Mouse (Mus musculus) intestine, embryonic 15.5 days (tissue): ENCODE data around the gene Alg3. TPM values are rescaled to one million over a fixed set of nuclear protein-coding genes. Genes with fewer than 3 reads are reported as not detected.

Experiments used
- ATAC-seq: fragments of 200-750 bp; cut with Nextera tagmentation; 2 replicates; pipeline ENCODE4 v1.8.0; 2017; ENCODE audit warnings: moderate TSS enrichment, moderate library complexity
- H3K27ac ChIP-seq: fragments of 300-500 bp; sonication (generic); 2 replicates; pipeline ENCODE4 v1.5.1; 2015; ENCODE audit warnings: mild to moderate bottlenecking, inconsistent platforms
- H3K27me3 ChIP-seq: fragments of 300-500 bp; sonication (generic); replicated peaks from 2 replicates; pipeline ENCODE4 v1.6.1; 2015; ENCODE audit warnings: inconsistent platforms
- H3K36me3 ChIP-seq: fragments of 300-500 bp; sonication (generic); 2 replicates; pipeline ENCODE4 v1.6.1; 2015; ENCODE audit warnings: inconsistent platforms
- H3K4me1 ChIP-seq: fragments of 300-500 bp; sonication (generic); replicated peaks from 2 replicates; pipeline ENCODE4 v1.6.1; 2015; ENCODE audit warnings: inconsistent platforms
- H3K4me2 ChIP-seq: fragments of 300-500 bp; sonication (generic); replicated peaks from 2 replicates; pipeline ENCODE4 v1.6.1; 2015; ENCODE audit warnings: mild to moderate bottlenecking, inconsistent platforms
- H3K4me3 ChIP-seq: fragments of 300-500 bp; sonication (generic); replicated peaks from 2 replicates; pipeline ENCODE4 v1.5.1; 2015; ENCODE audit warnings: inconsistent platforms
- H3K9ac ChIP-seq: fragments of 300-500 bp; sonication (generic); 2 replicates; pipeline ENCODE4 v1.6.1; 2015; ENCODE audit warnings: inconsistent platforms
- H3K9me3 ChIP-seq: fragments of 300-500 bp; sonication (generic); 2 replicates; pipeline ENCODE4 v1.6.1; 2016; ENCODE audit warnings: inconsistent platforms
- WGBS: fragments of 180-500 bp; shearing (Covaris S2); methylation state at CpG from one replicate; pipeline ENCODE4 v1.1.7; 2015; 5-methylcytosine and 5-hydroxymethylcytosine counted together
- polyA plus RNA-seq: library from polyadenylated mRNA; unstranded; fragments of >200 nt; fragmentation: Nextera tagmentation; extraction: Ambion mirVana; gene quantifications from 2 replicates; pipeline ENCODE4 v1.2.1, GENCODE M21; 2015

Gene Alg3
- polyA plus RNA-seq, 1 experiment from 2014 or later: 40.1 TPM

GRCm38 (mm10) chr16:20623211-20623610, 11.7 kb upstream of the Alg3 start:
- H3K36me3 ChIP-seq: no peaks in the 10 kb centered on the region
- no peaks in the 10 kb centered on the region for H3K9me3 ChIP-seq
- no peak for ATAC-seq
- no peak overlapping the region for H3K9ac ChIP-seq
- H3K27me3 ChIP-seq: peaks cover 24% of the 10 kb centered on the region
- 54% methylated on average over 2 of the region's 2 CpGs for WGBS
- H3K4me2 ChIP-seq: no peak overlapping the region
- no peak overlapping the region for H3K4me3 ChIP-seq
- no peak overlapping the region for H3K27ac ChIP-seq
- H3K4me1 ChIP-seq: peaks cover 24% of the 10 kb centered on the region

- peak; percentile 77 for ATAC-seq
- WGBS: under 1% methylated on average over 37 of the region's 37 CpGs
- H3K4me1 ChIP-seq: peaks cover 24% of the 10 kb centered on the region
Observed at GRCm38 (mm10) chr16:20621991-20622685, 10.6 kb upstream of the Alg3 start.

GRCm38 (mm10) chr16:20621191-20621990, 9.9 kb upstream of the Alg3 start, which contains the start of gene Camk2n2:
Camk2n2 (minus strand) TSS chr16:20621287.
- ATAC-seq: peak; percentile 75
- H3K4me3 ChIP-seq: peak within 1 kb of the TSS; percentile 61
- H3K27me3 ChIP-seq: peaks cover 24% of the 10 kb centered on the region
- peak within 1 kb of the TSS; percentile 97 for H3K4me2 ChIP-seq
- H3K9ac ChIP-seq: peak within 1 kb of the TSS; percentile 61
- 1% methylated on average over 56 of the region's 92 CpGs for WGBS
- peaks cover 24% of the 10 kb centered on the region for H3K4me1 ChIP-seq
- no peaks in the 10 kb centered on the region for H3K9me3 ChIP-seq
- peak within 1 kb of the TSS; percentile 27; the same call in 1 of the 2 replicates for H3K27ac ChIP-seq
- no peaks in the 10 kb centered on the region for H3K36me3 ChIP-seq

More at GRCm38 (mm10) chr16:20621991-20622685, 10.6 kb upstream of the Alg3 start:
- Histone ChIP-seq H3K4me2 (peak overlapping the region; percentile 97), H3K4me3 (peak overlapping the region; percentile 61), H3K27ac (peak overlapping the region; percentile 23; the same call in 1 of the 2 replicates), H3K9ac (peak overlapping the region; percentile 61), H3K9me3 (no peaks in the 10 kb centered on the region), H3K27me3 (peaks cover 24% of the 10 kb centered on the region), H3K36me3 (no peaks in the 10 kb centered on the region)

- Histone ChIP-seq H3K4me2 (peak overlapping the region; percentile 97), H3K27ac (0 out of 2 replicates have a peak overlapping the region, but pooled peaks have one; percentile 27), H3K4me3 (peak overlapping the region; percentile 61), H3K4me1 (peaks cover 24% of the 10 kb centered on the region), H3K9me3 (no peaks in the 10 kb centered on the region), H3K9ac (peak overlapping the region; percentile 61), H3K36me3 (no peaks in the 10 kb centered on the region), H3K27me3 (peaks cover 24% of the 10 kb centered on the region)
- ATAC-seq: no peak
- WGBS: under 1% methylated on average over 32 of the region's 32 CpGs
Observed at GRCm38 (mm10) chr16:20620751-20621190, 9.2 kb upstream of the Alg3 start.

GRCm38 (mm10) chr16:20620399-20620735, 8.8 kb upstream of the Alg3 start:
- peak overlapping the region; percentile 61 for H3K4me3 ChIP-seq
- ATAC-seq: no peak
- H3K36me3 ChIP-seq: no peaks in the 10 kb centered on the region
- 0% methylated on average over 9 of the region's 9 CpGs for WGBS
- no peak overlapping the region for H3K27ac ChIP-seq
- H3K4me2 ChIP-seq: peak overlapping the region; percentile 97
- H3K9ac ChIP-seq: no peak overlapping the region
- peaks cover 24% of the 10 kb centered on the region for H3K27me3 ChIP-seq
- H3K9me3 ChIP-seq: no peaks in the 10 kb centered on the region
- peaks cover 24% of the 10 kb centered on the region for H3K4me1 ChIP-seq

GRCm38 (mm10) chr16:20619541-20620398, 8.2 kb upstream of the Alg3 start:
- H3K4me2 ChIP-seq: peak overlapping the region; percentile 97
- peak; percentile 41 for ATAC-seq
- WGBS: 2% methylated on average over 81 of the region's 83 CpGs
- peaks cover 24% of the 10 kb centered on the region for H3K4me1 ChIP-seq
- no peak overlapping the region for H3K9ac ChIP-seq
- no peaks in the 10 kb centered on the region for H3K36me3 ChIP-seq
- H3K27ac ChIP-seq: no peak overlapping the region
- H3K4me3 ChIP-seq: peak overlapping the region; percentile 61
- no peaks in the 10 kb centered on the region for H3K9me3 ChIP-seq
- peaks cover 24% of the 10 kb centered on the region for H3K27me3 ChIP-seq

GRCm38 (mm10) chr16:20610501-20611356, 806 bp downstream of the Alg3 start:
- Histone ChIP-seq H3K36me3 (peaks cover 15% of the 10 kb centered on the region; the same call in 1 of the 2 replicates), H3K4me2 (peak overlapping the region; percentile 80), H3K9ac (peak overlapping the region; percentile 62), H3K27ac (peak overlapping the region; percentile 75), H3K4me1 (peaks cover 7% of the 10 kb centered on the region; the same call in 1 of the 2 replicates), H3K9me3 (no peaks in the 10 kb centered on the region), H3K27me3 (no peaks in the 10 kb centered on the region), H3K4me3 (peak overlapping the region; percentile 62)
- peak; percentile 72 for ATAC-seq
- WGBS: under 1% methylated on average over 28 of the region's 28 CpGs

GRCm38 (mm10) chr16:20604705-20605104, 6.8 kb downstream of the Alg3 start:
- WGBS: 80% methylated on average over 9 of the region's 9 CpGs
- peak; percentile 16; the same call in 1 of the 2 replicates for ATAC-seq

GRCm38 (mm10) chr16:20600511-20600910, 11.0 kb downstream of the Alg3 start:
- Histone ChIP-seq H3K4me2 (no peak overlapping the region), H3K9me3 (no peaks in the 10 kb centered on the region), H3K4me1 (no peaks in the 10 kb centered on the region), H3K9ac (no peak overlapping the region), H3K27ac (no peak overlapping the region), H3K36me3 (peaks cover 7% of the 10 kb centered on the region; the same call in 1 of the 2 replicates), H3K4me3 (no peak overlapping the region), H3K27me3 (no peaks in the 10 kb centered on the region)
- no peak for ATAC-seq
- whole genome bisulfite sequencing: 82% methylated on average over 5 of the region's 5 CpGs

More at GRCm38 (mm10) chr16:20604705-20605104, 6.8 kb downstream of the Alg3 start:
- Histone ChIP-seq H3K9ac (no peak overlapping the region), H3K4me1 (0 out of 2 replicates have a peak, but pooled peaks cover 3% of the 10 kb centered on the region), H3K27ac (no peak overlapping the region), H3K27me3 (no peaks in the 10 kb centered on the region), H3K9me3 (no peaks in the 10 kb centered on the region), H3K4me2 (no peak overlapping the region), H3K4me3 (no peak overlapping the region), H3K36me3 (peaks cover 21% of the 10 kb centered on the region; the same call in 1 of the 2 replicates)

- no peak overlapping the region for H3K27ac ChIP-seq
- no peak for ATAC-seq
- H3K4me1 ChIP-seq: no peaks in the 10 kb centered on the region
- H3K9me3 ChIP-seq: no peaks in the 10 kb centered on the region
- no peak overlapping the region for H3K9ac ChIP-seq
- no peaks in the 10 kb centered on the region for H3K36me3 ChIP-seq
- no peak overlapping the region for H3K4me2 ChIP-seq
- H3K4me3 ChIP-seq: no peak overlapping the region
- H3K27me3 ChIP-seq: peaks cover 9% of the 10 kb centered on the region
- 54% methylated on average over 7 of the region's 7 CpGs for WGBS
Observed at GRCm38 (mm10) chr16:20596687-20597441, 14.7 kb downstream of the Alg3 start.
